Mouse (Mus musculus) CD4-positive, CD25-positive, alpha-beta regulatory T cell, adult 2 months (primary cell): ENCODE measurements at regions not wholly inside any gene's neighbourhood (a gene's known extent, or its start where the extent isn't known, plus 50 kb on each side); places are given as distances from the start of the nearest gene placed in this dataset.
"Not testable (repeated sequence)": the region's sequence is repeated elsewhere in the genome, so short reads cannot be mapped to it uniquely, and the experiment has no call there.

Experiments used
- DNase-seq: peaks from one replicate; pipeline ENCODE4 v3.0.0-alpha.2; 2012; ENCODE audit warnings: low read depth, low spot score

- no peak for DNase-seq
Observed at GRCm38 (mm10) chr7:63997997-63998396, 59.3 kb upstream of the Klf13 start.

- no peak for DNase-seq
Observed at GRCm38 (mm10) chr7:63996581-63997098, 57.9 kb upstream of the Klf13 start.

- DNase-seq: no peak
Observed at GRCm38 (mm10) chr7:63995255-63995980, 56.7 kb upstream of the Klf13 start.

- not testable (repeated sequence) for DNase-seq
Observed at GRCm38 (mm10) chr7:63994769-63995168, 56.1 kb upstream of the Klf13 start.

DNA sequence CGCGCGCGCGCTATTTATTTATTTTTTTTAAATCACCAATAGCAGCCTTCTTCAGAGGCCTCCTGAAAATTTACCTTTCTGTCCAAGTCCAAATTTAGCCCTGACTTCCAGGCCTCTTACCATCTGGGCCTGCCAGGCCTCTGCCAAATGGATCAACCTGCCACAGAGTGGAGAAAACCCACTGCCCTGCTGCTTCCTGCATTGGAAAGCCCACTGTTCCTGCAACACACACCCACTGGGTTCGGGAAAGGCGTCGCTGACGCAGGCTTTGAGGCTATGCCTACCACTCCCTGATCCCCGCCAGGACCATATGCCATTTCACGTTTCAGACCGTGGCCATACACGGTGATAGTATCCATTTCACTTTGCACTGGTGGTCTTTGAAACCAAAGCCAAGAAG, 53.4 kb upstream of the Klf13 start:
- DNase-seq: no peak

GRCm38 (mm10) chr7:63991085-63992010, 52.6 kb upstream of the Klf13 start:
- DNase-seq: peak; percentile 45

DNA sequence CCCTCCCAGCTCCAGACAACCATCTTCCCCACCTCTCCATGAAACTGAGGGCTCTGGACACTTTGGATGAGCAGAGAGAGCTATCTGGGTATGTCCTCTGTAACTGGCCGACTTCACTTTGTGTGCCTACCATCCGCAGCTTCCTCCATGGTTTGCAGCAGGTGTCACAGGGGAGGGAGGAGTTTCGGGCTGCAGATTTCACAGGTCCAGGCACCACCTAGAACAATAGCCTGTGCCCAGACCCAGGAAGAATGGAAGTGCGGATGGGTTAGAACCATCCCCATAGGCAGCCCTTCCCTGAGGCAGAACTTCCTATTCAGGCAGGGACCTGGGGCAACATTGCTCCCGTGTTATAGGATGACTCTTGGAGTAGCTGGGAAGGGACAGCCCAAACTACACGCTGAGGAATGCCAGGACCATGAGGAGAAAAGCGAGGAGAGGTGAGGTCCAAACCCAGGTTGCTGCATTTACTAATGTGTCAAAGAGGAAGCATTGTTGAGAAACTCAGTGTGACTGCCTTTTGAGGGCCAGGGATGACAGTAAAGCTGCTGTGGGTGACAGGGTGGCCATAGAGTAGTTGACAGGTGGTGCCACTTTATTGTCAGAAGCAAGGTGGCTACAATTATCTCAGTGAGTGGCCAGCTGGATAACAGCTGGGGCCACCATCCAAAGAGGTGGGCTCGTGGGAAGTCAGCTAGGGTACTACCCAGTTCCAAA, 51.8 kb upstream of the Klf13 start:
- no peak for DNase-seq

- DNase-seq: no peak
Observed at GRCm38 (mm10) chr7:63989736-63990135, 51.0 kb upstream of the Klf13 start.
